Mouse (Mus musculus) spleen, adult 2 months (tissue): Measurements from ENCODE around the gene Racgap1. TPM values are rescaled to one million over a fixed set of nuclear protein-coding genes. Genes with fewer than 3 reads are reported as not detected.

Experiments
- DNase-seq, 2 experiments: peaks; one replicate each; pipeline versions ENCODE4 v3.0.0 to v3.0.0-alpha.2; 2012 to 2021; ENCODE audit warnings: low spot score in 2 of 2, low read depth in 1 of 2
- H3K27ac ChIP-seq: fragments of 200-500 bp; 2 replicates; pipeline ENCODE4 v1.5.1; 2012; ENCODE audit warnings: low read length, inconsistent platforms; ENCODE audit not compliant: insufficient read depth
- H3K27me3 ChIP-seq: fragments of 200-500 bp; 2 replicates; pipeline ENCODE4 v1.6.1; 2012; ENCODE audit warnings: mild to moderate bottlenecking, moderate library complexity, low read length, inconsistent platforms; ENCODE audit not compliant: control insufficient read depth, insufficient read depth
- H3K36me3 ChIP-seq: fragments of 200-500 bp; 2 replicates; pipeline ENCODE4 v1.6.1; 2012; ENCODE audit warnings: mild to moderate bottlenecking, low read length, inconsistent platforms; ENCODE audit not compliant: control insufficient read depth, insufficient read depth
- H3K4me1 ChIP-seq: fragments of 200-500 bp; 2 replicates; pipeline ENCODE4 v1.6.1; 2011; ENCODE audit warnings: inconsistent platforms; ENCODE audit not compliant: control insufficient read depth, insufficient read depth, insufficient read length
- H3K4me3 ChIP-seq: fragments of 200-500 bp; 2 replicates; pipeline ENCODE4 v1.5.1; 2011; ENCODE audit warnings: mild to moderate bottlenecking, inconsistent platforms; ENCODE audit not compliant: insufficient read depth, insufficient read length; ENCODE audit errors: extremely low read depth
- CTCF ChIP-seq: fragments of 200-500 bp; IDR thresholded peaks from 2 replicates; pipeline ENCODE4 v1.5.1; 2011; ENCODE audit warnings: mild to moderate bottlenecking, inconsistent platforms; ENCODE audit not compliant: insufficient read depth, insufficient read length, insufficient replicate concordance; ENCODE audit errors: extremely low read depth
- POLR2A ChIP-seq: fragments of 200-500 bp; IDR thresholded peaks from 2 replicates; pipeline ENCODE4 v1.6.1; 2011; ENCODE audit warnings: low read depth, low read length, inconsistent platforms
- WGBS: fragments of 180-500 bp; shearing (Covaris S2); methylation state at CpG from one replicate; pipeline ENCODE4 v1.1.7; 2018; 5-methylcytosine and 5-hydroxymethylcytosine counted together
- polyA plus RNA-seq: library from polyadenylated mRNA; depleted of rRNA; stranded (reverse); fragments of >200 nt; gene quantifications from 2 replicates; pipeline ENCODE4 v1.2.3, GENCODE M21; 2012; rRNA removed

Gene Racgap1
- 12.7 and 15.7 TPM in 2 replicates for polyA plus RNA-seq

GRCm38 (mm10) chr15:99651163-99651872 is at the start of gene Racgap1:
Gene Racgap1 (minus strand): TSS chr15:99651656.
- TF ChIP-seq CTCF (no peak), POLR2A (no peak)
- peak; percentile 92 to 96 for DNase-seq
- under 1% methylated on average over 68 of the region's 68 CpGs for WGBS
- Histone ChIP-seq H3K4me1 (peaks cover 5% of the 10 kb centered on the region), H3K36me3 (no peaks in the 10 kb centered on the region), H3K27ac (no peak within 1 kb of the TSS), H3K27me3 (peaks cover 5% of the 10 kb centered on the region), H3K4me3 (peak within 1 kb of the TSS; percentile 73)

- DNase-seq: no peak
- H3K27ac ChIP-seq: no peak overlapping the region
- H3K27me3 ChIP-seq: no peaks in the 10 kb centered on the region
- 92% methylated on average over 18 of the region's 18 CpGs for WGBS
- no peaks in the 10 kb centered on the region; the same call in 1 of the 2 replicates for H3K36me3 ChIP-seq
- H3K4me1 ChIP-seq: peaks cover 4% of the 10 kb centered on the region; the same call in 1 of the 2 replicates
- no peak overlapping the region for H3K4me3 ChIP-seq
- TF ChIP-seq POLR2A: no peak
- TF ChIP-seq CTCF: no peak
Measured at GRCm38 (mm10) chr15:99700219-99701106, 49.0 kb upstream of the Racgap1 start.

- Histone ChIP-seq H3K4me3 (no peak overlapping the region), H3K27ac (no peak overlapping the region), H3K4me1 (peaks cover 4% of the 10 kb centered on the region; the same call in 1 of the 2 replicates), H3K36me3 (no peaks in the 10 kb centered on the region; the same call in 1 of the 2 replicates), H3K27me3 (no peaks in the 10 kb centered on the region)
- no peak for TF ChIP-seq CTCF
- no peak for TF ChIP-seq POLR2A
- no peak for DNase-seq
- 96% methylated on average over 10 of the region's 10 CpGs for whole genome bisulfite sequencing
Measured at GRCm38 (mm10) chr15:99699715-99700114, 48.3 kb upstream of the Racgap1 start.

- no peak overlapping the region for H3K4me3 ChIP-seq
- peaks cover 4% of the 10 kb centered on the region; the same call in 1 of the 2 replicates for H3K4me1 ChIP-seq
- no peak for DNase-seq
- H3K27me3 ChIP-seq: no peaks in the 10 kb centered on the region
- WGBS: 50% methylated on average over 20 of the region's 20 CpGs
- H3K36me3 ChIP-seq: no peaks in the 10 kb centered on the region
- TF ChIP-seq CTCF: no peak
- no peak for TF ChIP-seq POLR2A
- H3K27ac ChIP-seq: no peak overlapping the region
Measured at GRCm38 (mm10) chr15:99698533-99699085, 47.2 kb upstream of the Racgap1 start.

GRCm38 (mm10) chr15:99697309-99697708 is 45.9 kb upstream of the Racgap1 start:
- Histone ChIP-seq H3K4me3 (no peak overlapping the region), H3K4me1 (peaks cover 4% of the 10 kb centered on the region; the same call in 1 of the 2 replicates), H3K36me3 (no peaks in the 10 kb centered on the region), H3K27ac (no peak overlapping the region), H3K27me3 (no peaks in the 10 kb centered on the region)
- WGBS: 35% methylated on average over 2 of the region's 2 CpGs
- no peak for DNase-seq
- no peak for TF ChIP-seq POLR2A
- no peak for TF ChIP-seq CTCF

- DNase-seq: no peak
- H3K27ac ChIP-seq: no peak overlapping the region
- no peaks in the 10 kb centered on the region for H3K36me3 ChIP-seq
- 65% methylated on average over 9 of the region's 9 CpGs for WGBS
- no peak for TF ChIP-seq CTCF
- TF ChIP-seq POLR2A: no peak
- H3K27me3 ChIP-seq: no peaks in the 10 kb centered on the region
- H3K4me3 ChIP-seq: no peak overlapping the region
- H3K4me1 ChIP-seq: no peaks in the 10 kb centered on the region
Measured at GRCm38 (mm10) chr15:99691976-99692375, 40.5 kb upstream of the Racgap1 start.
